Mouse (Mus musculus) heart, embryonic 12.5 days (tissue): ENCODE results near the gene Plxdc2. TPM values are rescaled to one million over a fixed set of nuclear protein-coding genes. Genes with fewer than 3 reads are reported as not detected.

Experiments
- ATAC-seq: fragments of 200-750 bp; cut with Nextera tagmentation; 2 replicates; pipeline ENCODE4 v1.8.0; 2017; ENCODE audit warnings: moderate TSS enrichment, moderate library complexity; ENCODE audit not compliant: insufficient number of reproducible peaks, low FRiP score
- H3K27ac ChIP-seq: fragments of 300-500 bp; sonication (generic); 2 replicates; pipeline ENCODE4 v1.5.1; 2016; ENCODE audit warnings: mild to moderate bottlenecking, moderate library complexity; ENCODE audit not compliant: poor library complexity, severe bottlenecking
- H3K27me3 ChIP-seq: fragments of 300-500 bp; sonication (generic); replicated peaks from 2 replicates; pipeline ENCODE4 v1.6.1; 2016; ENCODE audit warnings: mild to moderate bottlenecking, moderate library complexity
- H3K36me3 ChIP-seq: fragments of 300-500 bp; sonication (generic); 2 replicates; pipeline ENCODE4 v1.6.1; 2016; ENCODE audit warnings: mild to moderate bottlenecking, moderate library complexity
- H3K4me1 ChIP-seq: fragments of 300-500 bp; sonication (generic); replicated peaks from 2 replicates; pipeline ENCODE4 v1.6.1; 2016; ENCODE audit warnings: mild to moderate bottlenecking
- H3K4me2 ChIP-seq: fragments of 300-500 bp; sonication (generic); 2 replicates; pipeline ENCODE4 v1.6.1; 2016; ENCODE audit warnings: mild to moderate bottlenecking, moderate library complexity
- H3K4me3 ChIP-seq: fragments of 300-500 bp; sonication (generic); 2 replicates; pipeline ENCODE4 v1.5.1; 2016; ENCODE audit warnings: mild to moderate bottlenecking
- H3K9ac ChIP-seq: fragments of 300-500 bp; sonication (generic); 2 replicates; pipeline ENCODE4 v1.6.1; 2016; ENCODE audit warnings: mild to moderate bottlenecking, moderate library complexity
- H3K9me3 ChIP-seq: fragments of 300-500 bp; sonication (generic); replicated peaks from 2 replicates; pipeline ENCODE4 v1.6.1; 2016; ENCODE audit warnings: mild to moderate bottlenecking, moderate library complexity
- WGBS: fragments of 180-500 bp; shearing (Covaris S2); methylation state at CpG from one replicate; pipeline ENCODE4 v1.1.7; 2016; 5-methylcytosine and 5-hydroxymethylcytosine counted together
- polyA plus RNA-seq: library from polyadenylated mRNA; unstranded; fragments of >200 nt; fragmentation: Nextera tagmentation; extraction: Ambion mirVana; gene quantifications from 2 replicates; pipeline ENCODE4 v1.2.1, GENCODE M21; 2016

Gene Plxdc2
- polyA plus RNA-seq, 1 experiment from 2014 or later = 20.0 TPM

DNA sequence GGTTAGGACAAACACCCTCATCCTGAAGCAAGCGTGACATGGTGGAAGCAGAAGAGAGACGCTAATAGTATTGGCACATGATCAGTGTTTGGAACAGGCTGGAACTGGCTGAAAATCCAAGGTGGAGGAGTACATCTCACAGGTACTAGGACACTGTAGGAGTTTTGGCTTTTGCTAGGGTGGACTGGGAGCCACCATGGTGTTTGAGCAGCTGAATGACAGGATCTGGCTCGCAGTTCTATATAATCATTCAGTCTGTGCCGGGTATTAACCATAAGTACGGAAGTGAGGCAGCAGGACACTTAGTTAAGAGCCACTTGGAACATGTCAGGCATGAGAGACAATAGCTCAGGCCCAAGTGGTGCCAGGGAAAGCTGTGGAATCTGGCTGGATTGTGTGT is 82.9 kb downstream of the Plxdc2 start:
- no peak overlapping the region for H3K4me2 ChIP-seq
- no peaks in the 10 kb centered on the region for H3K36me3 ChIP-seq
- no peak overlapping the region for H3K4me3 ChIP-seq
- ATAC-seq = no peak
- H3K9ac ChIP-seq = no peak overlapping the region
- no peaks in the 10 kb centered on the region for H3K9me3 ChIP-seq
- H3K4me1 ChIP-seq = 0 out of 2 replicates have a peak, but pooled peaks cover 4% of the 10 kb centered on the region
- H3K27ac ChIP-seq = no peak overlapping the region
- H3K27me3 ChIP-seq = no peaks in the 10 kb centered on the region
- 72% methylated on average over 5 of the region's 5 CpGs for WGBS

DNA sequence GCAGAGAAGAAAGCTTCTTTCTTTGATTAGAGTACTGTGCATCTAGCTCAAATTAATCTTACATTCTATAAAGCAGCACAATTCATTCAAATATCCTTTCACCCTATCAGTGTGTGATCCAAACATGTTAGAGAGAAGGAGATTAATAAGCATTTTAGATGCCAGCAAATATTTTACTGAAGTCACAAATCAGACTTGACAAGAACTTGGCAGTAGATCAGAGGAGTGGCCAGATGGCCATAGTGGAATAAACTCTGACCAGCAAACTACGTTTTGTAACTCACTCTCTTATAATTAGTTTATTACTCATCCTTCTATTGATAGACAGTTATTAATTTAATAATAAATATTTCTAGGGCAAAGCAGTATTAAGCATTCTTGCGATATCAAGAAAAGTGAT is 86.5 kb downstream of the Plxdc2 start:
- Histone ChIP-seq H3K36me3 (no peaks in the 10 kb centered on the region), H3K27ac (no peak overlapping the region), H3K9ac (no peak overlapping the region), H3K4me3 (no peak overlapping the region), H3K9me3 (no peaks in the 10 kb centered on the region), H3K4me1 (peaks cover 12% of the 10 kb centered on the region), H3K27me3 (no peaks in the 10 kb centered on the region), H3K4me2 (no peak overlapping the region)
- ATAC-seq = no peak
- WGBS = 67% methylated on average over 2 of the region's 2 CpGs

DNA sequence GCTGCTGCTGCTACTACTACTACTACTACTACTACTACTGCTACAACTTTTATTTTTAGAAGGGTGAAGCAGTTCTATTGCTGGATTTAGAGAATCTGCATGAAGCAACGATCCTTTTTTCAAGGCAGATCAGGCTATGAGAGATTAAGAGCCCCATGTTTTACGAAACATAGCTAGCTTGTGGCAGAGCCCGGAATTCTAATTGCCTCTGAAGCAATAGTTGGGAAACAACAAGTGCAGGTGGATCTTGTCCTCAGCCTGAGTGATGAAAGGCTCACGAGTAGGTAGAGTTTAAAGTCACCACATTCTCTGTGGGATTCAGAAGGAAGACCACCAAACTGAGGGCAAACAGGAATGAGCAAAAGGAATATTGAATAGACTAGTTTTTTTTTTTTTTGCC is 91.8 kb downstream of the Plxdc2 start:
- no peak overlapping the region for H3K27ac ChIP-seq
- 51% methylated on average over 4 of the region's 4 CpGs for WGBS
- H3K4me1 ChIP-seq = peaks cover 15% of the 10 kb centered on the region
- H3K4me3 ChIP-seq = no peak overlapping the region
- no peaks in the 10 kb centered on the region for H3K36me3 ChIP-seq
- H3K9me3 ChIP-seq = no peaks in the 10 kb centered on the region
- no peak for ATAC-seq
- H3K4me2 ChIP-seq = no peak overlapping the region
- H3K9ac ChIP-seq = no peak overlapping the region
- no peaks in the 10 kb centered on the region for H3K27me3 ChIP-seq

DNA sequence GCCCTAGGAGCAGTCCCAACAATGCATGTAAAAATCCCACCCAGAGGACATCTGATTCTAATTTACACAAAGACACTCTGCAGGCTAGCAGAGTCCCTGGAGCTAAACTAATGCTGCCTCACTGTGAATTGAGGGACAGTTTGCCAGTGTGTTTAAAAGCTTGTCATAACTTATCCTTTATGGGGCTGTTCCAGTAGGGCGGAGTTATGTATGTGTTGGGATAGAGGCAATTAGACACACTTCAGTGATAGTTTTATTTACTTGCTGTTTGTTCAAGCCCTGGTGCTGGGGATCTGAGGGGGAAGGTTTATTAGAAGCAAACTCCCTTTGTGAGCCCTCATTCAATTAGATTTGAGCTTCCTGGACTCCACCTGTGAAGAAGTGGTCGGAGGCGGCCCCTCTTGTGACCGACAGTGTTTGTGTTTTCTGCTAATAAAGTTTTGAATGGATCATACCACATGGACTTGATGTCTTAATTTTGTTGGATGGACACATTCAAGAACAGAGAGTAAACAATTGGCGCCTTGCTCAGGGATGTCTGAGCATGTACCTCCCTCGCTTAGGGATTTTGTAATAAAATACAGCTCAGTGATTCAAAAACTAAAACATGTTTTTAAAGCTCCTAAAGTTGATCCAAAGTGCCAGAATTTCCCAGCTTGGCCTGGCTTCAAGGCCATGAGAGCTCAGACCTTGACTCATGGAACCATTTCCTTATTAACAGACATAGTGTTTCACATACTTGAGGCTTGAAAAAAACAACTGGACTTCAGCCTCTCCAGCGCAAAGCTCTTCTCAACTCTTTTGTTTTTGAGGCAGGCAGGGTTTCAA is 94.9 kb downstream of the Plxdc2 start:
- H3K4me3 ChIP-seq = no peak overlapping the region
- H3K27ac ChIP-seq = no peak overlapping the region
- no peaks in the 10 kb centered on the region for H3K27me3 ChIP-seq
- H3K36me3 ChIP-seq = no peaks in the 10 kb centered on the region
- no peak overlapping the region for H3K4me2 ChIP-seq
- H3K9me3 ChIP-seq = no peaks in the 10 kb centered on the region
- H3K4me1 ChIP-seq = peaks cover 15% of the 10 kb centered on the region
- 84% methylated on average over 7 of the region's 7 CpGs for WGBS
- no peak overlapping the region for H3K9ac ChIP-seq
- ATAC-seq = no peak

DNA sequence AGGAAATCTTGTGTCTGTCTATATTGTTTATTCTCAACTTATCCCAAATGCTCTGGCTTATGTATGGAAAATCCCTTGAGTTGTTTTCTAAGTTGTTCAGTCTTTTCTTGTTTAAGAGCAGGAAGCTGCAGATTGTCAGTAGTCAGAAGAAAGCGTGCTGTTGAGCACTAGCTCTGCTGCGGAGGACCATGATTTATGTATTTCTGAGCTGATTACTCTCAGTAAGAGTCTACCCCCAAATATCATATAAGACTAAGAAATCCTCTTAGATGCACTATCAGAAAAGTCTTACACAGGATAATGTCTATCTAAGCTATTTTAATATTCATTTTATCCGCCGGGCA is 95.5 kb downstream of the Plxdc2 start:
- no peak overlapping the region for H3K27ac ChIP-seq
- H3K4me3 ChIP-seq = no peak overlapping the region

DNA sequence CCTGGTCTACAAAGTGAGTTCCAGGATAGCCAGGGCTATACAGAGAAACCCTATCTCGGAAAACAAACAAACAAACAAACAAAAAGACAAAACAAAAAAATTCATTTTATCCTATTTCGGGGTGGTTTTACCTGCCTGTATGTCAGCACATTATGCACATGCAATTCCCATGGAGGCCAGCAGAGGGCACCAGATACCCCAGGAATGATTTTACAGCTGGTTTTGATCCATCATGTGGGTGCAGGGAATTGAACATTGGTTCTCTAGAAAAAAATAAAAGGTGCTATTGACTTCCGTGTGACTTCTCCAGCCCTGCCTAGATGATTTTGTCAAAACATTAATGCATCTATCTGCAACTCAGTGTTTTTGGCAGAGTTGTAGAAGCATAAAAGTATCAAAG is 96.0 kb downstream of the Plxdc2 start:
- no peaks in the 10 kb centered on the region for H3K36me3 ChIP-seq
- H3K27ac ChIP-seq = no peak overlapping the region
- no peaks in the 10 kb centered on the region for H3K9me3 ChIP-seq
- H3K4me3 ChIP-seq = no peak overlapping the region
- H3K4me2 ChIP-seq = no peak overlapping the region
- H3K9ac ChIP-seq = no peak overlapping the region
- no peaks in the 10 kb centered on the region for H3K27me3 ChIP-seq
- ATAC-seq = no peak
- WGBS = 89% methylated on average over 3 of the region's 3 CpGs
- peaks cover 19% of the 10 kb centered on the region for H3K4me1 ChIP-seq

More for the DNA sequence above, 95.5 kb downstream of the Plxdc2 start:
- no peaks in the 10 kb centered on the region for H3K36me3 ChIP-seq
- no peaks in the 10 kb centered on the region for H3K27me3 ChIP-seq
- no peak overlapping the region for H3K9ac ChIP-seq
- 84% methylated on average over 4 of the region's 4 CpGs for WGBS
- no peak overlapping the region for H3K4me2 ChIP-seq
- H3K4me1 ChIP-seq = peaks cover 18% of the 10 kb centered on the region
- H3K9me3 ChIP-seq = no peaks in the 10 kb centered on the region
- no peak for ATAC-seq

DNA sequence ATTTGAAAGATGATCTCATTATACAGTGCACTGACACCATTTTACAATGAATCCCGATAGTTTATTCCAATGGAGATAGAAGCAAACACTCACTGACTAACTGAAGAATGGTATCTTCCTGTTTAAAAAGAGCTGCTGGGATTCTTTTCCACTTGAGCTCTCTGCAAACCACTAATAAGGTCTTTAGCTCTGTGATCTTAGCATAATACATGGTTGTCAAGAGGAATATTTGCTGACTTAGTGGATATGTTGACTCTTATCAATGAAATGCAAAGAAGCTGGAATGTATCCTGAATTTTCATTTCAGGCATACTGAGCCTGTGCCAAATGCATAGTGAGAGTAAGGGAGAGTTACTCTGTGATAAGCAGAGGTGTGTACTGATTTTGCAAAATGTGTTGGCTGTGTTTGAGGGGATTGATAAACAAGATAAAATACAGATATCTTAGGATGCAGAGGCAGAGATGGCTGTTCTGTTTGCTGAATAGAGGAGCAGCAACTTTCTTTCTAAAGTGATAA is 100.2 kb downstream of the Plxdc2 start:
- WGBS = 73% methylated on average over 1 of the region's 1 CpGs
- no peak overlapping the region for H3K9ac ChIP-seq
- no peaks in the 10 kb centered on the region for H3K36me3 ChIP-seq
- ATAC-seq = no peak
- H3K4me3 ChIP-seq = no peak overlapping the region
- H3K4me2 ChIP-seq = no peak overlapping the region
- peaks cover 18% of the 10 kb centered on the region for H3K4me1 ChIP-seq
- H3K9me3 ChIP-seq = no peaks in the 10 kb centered on the region
- H3K27ac ChIP-seq = no peak overlapping the region; the same call in 1 of the 2 replicates
- no peaks in the 10 kb centered on the region for H3K27me3 ChIP-seq

DNA sequence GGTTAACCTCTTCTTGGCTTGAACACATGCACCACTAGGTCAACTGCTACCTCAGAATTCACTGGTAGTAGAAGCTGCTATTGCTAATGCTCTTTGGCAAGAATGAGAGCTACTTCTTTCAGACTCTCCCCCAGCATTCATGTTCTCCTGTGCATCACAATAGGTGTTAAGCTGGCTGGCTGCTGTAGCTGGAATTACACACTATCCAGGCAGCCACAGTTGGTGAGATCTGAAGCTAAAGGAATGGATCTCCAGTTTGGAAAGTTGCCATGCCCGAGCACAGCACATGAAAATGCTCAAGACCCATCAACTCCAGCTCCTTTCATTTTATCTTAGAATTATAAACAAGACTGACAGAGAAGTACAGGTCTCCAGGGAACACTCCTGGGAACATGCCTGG is 103.4 kb downstream of the Plxdc2 start:
- peaks cover 22% of the 10 kb centered on the region for H3K4me1 ChIP-seq
- no peaks in the 10 kb centered on the region for H3K27me3 ChIP-seq
- 30% methylated on average over 1 of the region's 1 CpGs for WGBS
- H3K36me3 ChIP-seq = no peaks in the 10 kb centered on the region
- no peak for ATAC-seq
- no peak overlapping the region for H3K4me2 ChIP-seq
- H3K9ac ChIP-seq = no peak overlapping the region
- H3K4me3 ChIP-seq = no peak overlapping the region
- no peaks in the 10 kb centered on the region for H3K9me3 ChIP-seq
- no peak overlapping the region for H3K27ac ChIP-seq

DNA sequence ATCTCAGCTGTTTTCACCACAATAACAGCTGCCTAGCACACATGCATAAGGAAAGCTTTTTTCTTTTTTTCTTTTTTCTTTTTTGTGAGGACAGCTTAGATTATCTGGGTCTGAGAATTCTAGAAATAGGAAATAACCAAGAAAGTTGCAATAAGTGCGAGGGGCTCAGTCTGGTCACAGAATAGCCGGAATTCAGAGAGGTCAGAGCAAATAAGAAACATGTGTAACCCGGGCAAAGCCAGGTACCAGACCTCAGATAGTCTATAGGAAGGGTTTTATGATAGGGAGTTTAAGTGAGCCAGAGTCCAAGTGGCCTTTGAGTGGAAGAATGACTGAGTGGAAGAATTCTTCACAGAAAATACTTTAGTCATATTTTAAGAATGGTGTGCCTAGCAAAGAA is 114.0 kb downstream of the Plxdc2 start:
- no peak overlapping the region for H3K4me3 ChIP-seq
- 0 out of 2 replicates have a peak, but pooled peaks cover 4% of the 10 kb centered on the region for H3K4me1 ChIP-seq
- no peaks in the 10 kb centered on the region for H3K27me3 ChIP-seq
- no peak for ATAC-seq
- 56% methylated on average over 3 of the region's 3 CpGs for WGBS
- no peaks in the 10 kb centered on the region for H3K9me3 ChIP-seq
- no peak overlapping the region for H3K27ac ChIP-seq
- H3K4me2 ChIP-seq = no peak overlapping the region
- no peaks in the 10 kb centered on the region for H3K36me3 ChIP-seq
- no peak overlapping the region for H3K9ac ChIP-seq

DNA sequence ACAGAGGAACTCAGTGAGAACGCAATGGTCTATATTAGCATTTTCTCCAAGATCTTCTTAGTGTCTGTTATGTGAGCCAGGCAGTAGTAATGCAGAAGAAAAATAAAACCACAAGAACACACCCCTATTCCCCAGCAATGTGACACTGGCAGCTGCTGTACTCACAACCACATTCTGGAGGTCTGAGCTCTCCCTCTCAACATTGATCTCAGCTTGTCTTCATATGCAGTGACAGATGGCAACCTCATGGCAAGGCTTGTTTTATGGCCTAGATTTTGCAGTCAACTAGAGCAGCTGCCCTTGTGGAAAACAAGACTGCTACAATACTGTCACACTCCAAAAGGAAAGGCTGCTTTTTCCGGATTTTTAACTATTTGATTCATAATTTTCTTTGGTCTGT is 127.8 kb downstream of the Plxdc2 start:
- 80% methylated on average over 2 of the region's 2 CpGs for WGBS

DNA sequence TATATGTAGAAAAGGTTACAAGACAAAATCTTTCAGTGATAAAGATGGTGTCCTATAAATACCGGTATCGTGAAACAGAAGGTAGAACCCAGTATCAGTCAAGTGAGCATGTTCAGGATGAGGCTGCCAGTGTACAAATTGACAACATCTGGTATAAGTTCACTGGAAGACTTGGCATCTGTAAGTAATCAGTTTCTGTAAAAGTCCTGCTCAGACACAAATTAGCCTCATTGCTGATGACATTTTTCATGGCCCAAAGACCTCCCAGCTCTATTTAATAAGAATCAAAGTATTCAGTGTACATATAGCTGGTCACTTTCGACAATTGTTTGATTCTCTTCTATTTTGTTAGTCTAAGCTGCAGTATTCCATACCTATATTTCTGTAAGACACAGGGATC is 129.9 kb downstream of the Plxdc2 start:
- Histone ChIP-seq H3K27ac (no peak overlapping the region), H3K36me3 (no peaks in the 10 kb centered on the region), H3K27me3 (no peaks in the 10 kb centered on the region), H3K4me1 (no peaks in the 10 kb centered on the region), H3K9ac (no peak overlapping the region), H3K4me3 (no peak overlapping the region), H3K4me2 (no peak overlapping the region), H3K9me3 (no peaks in the 10 kb centered on the region)
- WGBS = 79% methylated on average over 3 of the region's 3 CpGs
- ATAC-seq = no peak

More for the DNA sequence above, 127.8 kb downstream of the Plxdc2 start:
- no peaks in the 10 kb centered on the region for H3K9me3 ChIP-seq
- H3K27me3 ChIP-seq = no peaks in the 10 kb centered on the region
- no peak for ATAC-seq
- no peaks in the 10 kb centered on the region for H3K4me1 ChIP-seq
- H3K4me2 ChIP-seq = no peak overlapping the region
- H3K9ac ChIP-seq = no peak overlapping the region
- no peak overlapping the region for H3K4me3 ChIP-seq
- no peaks in the 10 kb centered on the region for H3K36me3 ChIP-seq
- H3K27ac ChIP-seq = no peak overlapping the region

DNA sequence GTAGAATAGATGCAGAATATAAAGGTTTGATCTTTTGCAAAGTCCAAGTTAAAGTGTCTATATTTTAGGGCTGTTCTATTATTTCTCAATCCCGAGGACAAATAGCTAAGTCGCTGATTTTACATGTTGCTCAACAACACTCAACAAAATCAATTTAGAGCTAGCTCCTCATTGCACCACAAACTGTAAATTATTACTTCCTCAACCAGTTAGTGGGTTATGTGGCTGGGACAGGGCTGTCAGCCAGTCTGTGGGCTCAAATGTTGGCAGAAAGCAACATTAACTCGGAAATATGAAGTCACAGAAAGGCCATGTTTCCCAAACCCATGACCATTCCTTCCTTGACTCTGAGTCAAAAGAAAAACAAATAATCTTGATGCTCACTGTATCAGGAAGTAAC is 135.1 kb downstream of the Plxdc2 start:
- Histone ChIP-seq H3K4me1 (no peaks in the 10 kb centered on the region), H3K27ac (no peak overlapping the region), H3K9me3 (no peaks in the 10 kb centered on the region), H3K9ac (no peak overlapping the region), H3K4me3 (no peak overlapping the region), H3K27me3 (no peaks in the 10 kb centered on the region), H3K36me3 (no peaks in the 10 kb centered on the region), H3K4me2 (no peak overlapping the region)
- ATAC-seq = no peak
- 65% methylated on average over 3 of the region's 3 CpGs for WGBS
